Mouse (Mus musculus): ENCODE measurements around the gene Rasa2. TPM values are rescaled to one million over a fixed set of nuclear protein-coding genes. Genes with fewer than 3 reads are reported as not detected.

Rasa2 gene
- polyA plus RNA-seq, 1 experiment from 2014 or later, result 12.8 TPM

DNA sequence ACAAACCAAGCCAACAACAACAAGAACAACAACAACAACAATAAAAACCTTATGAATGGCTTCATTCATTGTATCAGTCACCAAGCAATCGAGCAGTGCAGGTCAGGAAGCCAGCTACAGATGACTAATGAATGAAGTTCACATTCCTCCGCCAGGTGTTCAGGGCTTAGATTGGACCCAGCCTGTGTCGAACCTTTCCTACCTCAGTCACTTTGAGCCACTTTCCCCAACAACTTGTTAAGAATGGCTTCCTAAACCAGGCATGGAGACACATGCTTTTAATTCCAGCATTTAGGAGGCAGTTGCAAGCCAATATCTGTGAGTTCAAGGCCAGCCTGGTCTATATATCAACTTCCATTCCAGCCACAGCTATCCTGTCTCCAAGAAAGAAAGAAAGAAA is 4.5 kb upstream of the Rasa2 start:
- Histone ChIP-seq H3K27me3 (ENCODE audit: low read depth, poor library complexity, severe bottlenecking) (peaks cover 31% of the 10 kb centered on the region), H3K4me1 (peaks cover 27% of the 10 kb centered on the region), H3K36me3 (no peaks in the 10 kb centered on the region), H3K27ac (replicated peaks) (no peak overlapping the region), H3K4me3 (no peak overlapping the region), H3K9me3 (replicated peaks) (no peaks in the 10 kb centered on the region)
- 84% methylated on average over 3 of the region's 3 CpGs for WGBS
- no peak for DNase-seq (ENCODE audit: low spot score)

- Histone ChIP-seq H3K9me3 (replicated peaks) (no peaks in the 10 kb centered on the region), H3K4me3 (no peak overlapping the region), H3K27me3 (ENCODE audit: low read depth, poor library complexity, severe bottlenecking) (peaks cover 31% of the 10 kb centered on the region), H3K36me3 (no peaks in the 10 kb centered on the region), H3K27ac (replicated peaks) (no peak overlapping the region), H3K4me1 (peaks cover 34% of the 10 kb centered on the region)
- WGBS, result 78% methylated on average over 6 of the region's 6 CpGs
- DNase-seq (ENCODE audit: low spot score), result no peak
Measured at GRCm38 (mm10) chr9:96635176-96635575, 3.8 kb upstream of the Rasa2 start.

GRCm38 (mm10) chr9:96633771-96634170 is 2.4 kb upstream of the Rasa2 start:
- no peak for DNase-seq (ENCODE audit: low spot score)
- 90% methylated on average over 2 of the region's 2 CpGs for WGBS

DNA sequence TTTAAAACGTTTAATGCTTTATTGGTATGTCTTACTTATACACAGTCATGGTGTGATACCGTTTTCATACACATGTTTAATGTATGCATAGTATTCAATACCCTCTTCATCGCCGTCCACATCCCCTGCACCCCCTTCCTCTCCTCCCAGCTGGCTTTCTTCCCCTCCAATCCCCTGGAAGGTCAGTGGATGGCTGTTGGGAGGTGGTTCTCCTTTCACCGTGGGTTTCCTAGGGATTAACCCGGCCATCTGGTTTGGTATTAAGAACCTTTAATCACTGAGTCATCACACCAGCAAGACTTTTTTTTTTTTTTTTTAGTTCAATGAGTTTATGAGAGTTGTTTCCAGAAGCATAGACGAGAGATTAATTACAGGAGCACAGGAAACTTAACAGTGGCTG is 1.3 kb upstream of the Rasa2 start:
- Histone ChIP-seq H3K27ac (replicated peaks) (no peak overlapping the region), H3K9me3 (replicated peaks) (no peaks in the 10 kb centered on the region), H3K36me3 (no peaks in the 10 kb centered on the region), H3K4me1 (peaks cover 40% of the 10 kb centered on the region), H3K27me3 (ENCODE audit: low read depth, poor library complexity, severe bottlenecking) (peaks cover 38% of the 10 kb centered on the region), H3K4me3 (no peak overlapping the region)
- DNase-seq (ENCODE audit: low spot score), result no peak
- WGBS, result 45% methylated on average over 7 of the region's 7 CpGs

More at GRCm38 (mm10) chr9:96633771-96634170, 2.4 kb upstream of the Rasa2 start:
- peaks cover 34% of the 10 kb centered on the region for H3K27me3 ChIP-seq (ENCODE audit: low read depth, poor library complexity, severe bottlenecking)
- no peaks in the 10 kb centered on the region for H3K9me3 ChIP-seq (replicated peaks)
- H3K36me3 ChIP-seq, result no peaks in the 10 kb centered on the region
- H3K4me1 ChIP-seq, result peaks cover 37% of the 10 kb centered on the region
- no peak overlapping the region for H3K4me3 ChIP-seq
- H3K27ac ChIP-seq (replicated peaks), result no peak overlapping the region

DNA sequence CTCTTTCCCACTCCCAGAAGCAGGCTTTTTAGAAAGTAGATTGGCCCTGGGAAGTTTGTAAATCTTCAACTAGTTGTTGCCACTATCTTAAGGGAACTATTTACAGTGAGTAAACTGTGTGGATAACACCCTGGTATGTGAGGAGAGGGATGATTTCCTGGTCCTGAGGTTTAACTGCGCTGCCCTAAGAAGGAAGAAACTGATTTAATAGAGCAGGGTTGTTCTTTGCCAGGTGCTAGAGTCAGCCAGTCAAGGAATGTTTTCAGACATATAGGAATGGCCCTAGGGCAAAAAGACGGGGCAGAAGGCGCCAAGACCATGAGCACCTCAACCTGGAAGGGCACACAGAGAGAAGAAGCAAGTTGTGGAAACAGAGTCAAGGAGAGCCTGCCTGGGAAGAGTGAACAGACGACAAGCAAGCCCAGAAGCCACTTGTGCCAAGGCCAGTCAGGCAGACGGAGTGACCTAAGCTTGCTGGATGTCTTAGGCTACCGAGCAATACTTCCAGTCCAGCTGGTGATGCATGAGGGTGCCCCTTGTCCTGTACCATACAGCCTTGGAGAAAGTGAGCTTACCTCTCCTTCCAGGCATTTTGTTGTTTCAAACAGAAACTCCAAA is 765 bp upstream of the Rasa2 start:
- Histone ChIP-seq H3K27me3 (ENCODE audit: low read depth, poor library complexity, severe bottlenecking) (peaks cover 38% of the 10 kb centered on the region), H3K27ac (replicated peaks) (no peak overlapping the region), H3K36me3 (no peaks in the 10 kb centered on the region), H3K9me3 (replicated peaks) (no peaks in the 10 kb centered on the region), H3K4me3 (peak overlapping the region; percentile 95), H3K4me1 (peaks cover 45% of the 10 kb centered on the region)
- DNase-seq (ENCODE audit: low spot score), result no peak
- 56% methylated on average over 6 of the region's 6 CpGs for WGBS

GRCm38 (mm10) chr9:96630571-96631388 is 637 bp downstream of the Rasa2 start:
- peak; percentile 76 for DNase-seq (ENCODE audit: low spot score)
- Histone ChIP-seq H3K36me3 (no peaks in the 10 kb centered on the region), H3K9me3 (replicated peaks) (no peaks in the 10 kb centered on the region), H3K4me3 (peak overlapping the region; percentile 95), H3K27ac (replicated peaks) (peak overlapping the region; percentile 98), H3K4me1 (peaks cover 44% of the 10 kb centered on the region), H3K27me3 (ENCODE audit: low read depth, poor library complexity, severe bottlenecking) (peaks cover 38% of the 10 kb centered on the region)
- WGBS, result under 1% methylated on average over 88 of the region's 105 CpGs

DNA sequence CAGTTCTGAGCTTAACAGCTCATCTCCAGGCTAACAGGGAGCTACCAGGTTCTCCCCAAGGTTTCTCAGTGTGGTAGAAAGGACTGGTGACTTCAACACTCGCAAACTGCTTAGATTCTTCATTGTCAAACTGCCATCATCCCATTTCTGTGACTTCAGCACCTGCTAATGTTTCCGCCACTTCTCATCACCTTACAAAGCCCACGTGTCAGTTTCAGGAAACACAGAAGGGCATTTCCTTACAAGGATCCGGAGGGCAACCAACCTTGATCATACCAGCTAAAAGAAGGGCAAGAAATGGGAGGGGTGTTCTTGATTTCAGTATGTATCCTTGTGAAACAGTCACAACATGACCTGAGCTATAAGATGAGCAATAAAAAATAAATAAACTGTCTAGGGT is 2.3 kb downstream of the Rasa2 start:
- Histone ChIP-seq H3K9me3 (replicated peaks) (no peaks in the 10 kb centered on the region), H3K27me3 (ENCODE audit: low read depth, poor library complexity, severe bottlenecking) (peaks cover 29% of the 10 kb centered on the region), H3K4me1 (peaks cover 44% of the 10 kb centered on the region), H3K36me3 (0 out of 2 replicates have a peak, but pooled peaks cover 4% of the 10 kb centered on the region), H3K4me3 (no peak overlapping the region), H3K27ac (replicated peaks) (no peak overlapping the region)
- 73% methylated on average over 4 of the region's 4 CpGs for WGBS
- DNase-seq (ENCODE audit: low spot score), result no peak

GRCm38 (mm10) chr9:96627557-96628085 is 3.8 kb downstream of the Rasa2 start:
- WGBS, result 49% methylated on average over 5 of the region's 5 CpGs
- H3K27ac ChIP-seq (replicated peaks), result no peak overlapping the region
- peaks cover 15% of the 10 kb centered on the region for H3K27me3 ChIP-seq (ENCODE audit: low read depth, poor library complexity, severe bottlenecking)
- H3K36me3 ChIP-seq, result 0 out of 2 replicates have a peak, but pooled peaks cover 11% of the 10 kb centered on the region
- H3K4me3 ChIP-seq, result no peak overlapping the region
- peaks cover 42% of the 10 kb centered on the region for H3K4me1 ChIP-seq
- no peaks in the 10 kb centered on the region for H3K9me3 ChIP-seq (replicated peaks)
- no peak for DNase-seq (ENCODE audit: low spot score)

DNA sequence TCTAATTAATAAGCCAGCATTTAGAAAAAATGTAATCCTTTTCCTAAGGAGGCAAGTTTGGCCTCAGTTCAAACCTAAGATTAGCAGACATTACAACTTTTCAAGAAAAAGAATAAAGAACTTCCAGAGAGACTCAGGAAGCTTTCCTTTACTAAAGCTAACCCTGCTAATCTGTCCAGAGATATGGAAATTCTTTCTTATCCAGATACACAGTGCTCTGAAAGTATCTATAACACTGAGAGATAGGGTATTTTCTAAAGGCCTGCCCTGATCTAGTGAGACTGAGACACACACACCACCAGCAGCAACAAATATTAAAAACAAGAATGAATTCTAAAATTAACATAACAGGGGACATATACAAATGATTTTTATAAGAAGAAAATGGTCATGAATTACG is 4.4 kb downstream of the Rasa2 start:
- Histone ChIP-seq H3K4me1 (peaks cover 36% of the 10 kb centered on the region), H3K9me3 (replicated peaks) (no peaks in the 10 kb centered on the region), H3K36me3 (0 out of 2 replicates have a peak, but pooled peaks cover 11% of the 10 kb centered on the region), H3K27ac (replicated peaks) (no peak overlapping the region), H3K27me3 (ENCODE audit: low read depth, poor library complexity, severe bottlenecking) (peaks cover 9% of the 10 kb centered on the region), H3K4me3 (no peak overlapping the region)
- WGBS, result 81% methylated on average over 1 of the region's 1 CpGs
- no peak for DNase-seq (ENCODE audit: low spot score)

- no peak for DNase-seq (ENCODE audit: low spot score)
- no peaks in the 10 kb centered on the region for H3K27me3 ChIP-seq (ENCODE audit: low read depth, poor library complexity, severe bottlenecking)
- H3K27ac ChIP-seq (replicated peaks), result no peak overlapping the region
- no peaks in the 10 kb centered on the region for H3K4me1 ChIP-seq
- no peaks in the 10 kb centered on the region for H3K9me3 ChIP-seq (replicated peaks)
- H3K36me3 ChIP-seq, result 0 out of 2 replicates have a peak, but pooled peaks cover 4% of the 10 kb centered on the region
- WGBS, result 87% methylated on average over 4 of the region's 4 CpGs
- no peak overlapping the region for H3K4me3 ChIP-seq
Measured at GRCm38 (mm10) chr9:96618448-96619176, 12.8 kb downstream of the Rasa2 start.

- H3K27ac ChIP-seq (replicated peaks), result no peak overlapping the region
- H3K9me3 ChIP-seq (replicated peaks), result peaks cover 4% of the 10 kb centered on the region; the same call in 1 of the 2 replicates
- no peak overlapping the region for H3K4me3 ChIP-seq
- H3K36me3 ChIP-seq, result peaks cover 22% of the 10 kb centered on the region
- 85% methylated on average over 3 of the region's 3 CpGs for WGBS
- no peaks in the 10 kb centered on the region for H3K27me3 ChIP-seq (ENCODE audit: low read depth, poor library complexity, severe bottlenecking)
- peaks cover 6% of the 10 kb centered on the region for H3K4me1 ChIP-seq
- no peak for DNase-seq (ENCODE audit: low spot score)
Measured at GRCm38 (mm10) chr9:96612297-96612696, 19.1 kb downstream of the Rasa2 start.

DNA sequence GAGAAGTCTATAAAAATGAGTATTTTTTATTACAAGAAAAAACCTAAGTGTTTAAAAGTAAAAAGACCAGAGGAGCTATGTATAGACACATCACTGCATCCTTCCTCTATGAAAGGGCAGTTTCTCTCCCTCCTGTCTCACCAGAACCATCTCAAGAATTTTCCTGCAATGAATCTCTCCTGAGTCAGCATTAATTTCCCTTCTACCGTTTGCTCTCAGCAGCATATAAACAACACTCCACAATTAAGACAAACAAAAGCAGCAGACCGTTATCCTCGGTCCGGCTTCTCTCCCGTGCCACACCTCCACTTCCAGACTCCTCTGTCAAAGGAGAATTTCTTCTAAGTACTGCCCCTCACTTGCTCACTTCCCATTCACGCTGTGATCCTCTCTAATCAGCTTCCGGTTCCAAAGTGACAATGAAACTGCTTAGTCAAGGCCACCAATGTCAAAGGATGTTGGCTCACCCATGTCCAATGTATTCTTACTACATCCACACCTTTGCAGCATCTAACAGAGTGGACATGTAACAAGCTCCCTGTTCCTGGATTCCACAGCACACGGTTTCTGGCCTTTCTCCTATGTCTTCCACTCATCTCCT is 19.6 kb downstream of the Rasa2 start:
- H3K27ac ChIP-seq (replicated peaks), result no peak overlapping the region
- WGBS, result 58% methylated on average over 8 of the region's 8 CpGs

More for the DNA sequence above, 19.6 kb downstream of the Rasa2 start:
- H3K9me3 ChIP-seq (replicated peaks), result peaks cover 9% of the 10 kb centered on the region
- no peak overlapping the region for H3K4me3 ChIP-seq
- no peak for DNase-seq (ENCODE audit: low spot score)
- H3K27me3 ChIP-seq (ENCODE audit: low read depth, poor library complexity, severe bottlenecking), result no peaks in the 10 kb centered on the region
- H3K36me3 ChIP-seq, result peaks cover 27% of the 10 kb centered on the region
- H3K4me1 ChIP-seq, result peaks cover 6% of the 10 kb centered on the region

Measured in midbrain, embryonic 10.5 days (tissue).